Mouse (Mus musculus): ENCODE measurements around the gene Kcnt1. TPM values are rescaled to one million over a fixed set of nuclear protein-coding genes. Genes with fewer than 3 reads are reported as not detected.

Gene Kcnt1
- total RNA-seq, 4 experiments from 2014 or later = 1.8 to 12.1 (median 8.0) TPM

Other genes with a start within 250 kb of the Kcnt1 start
- not detected for gene Ccdc183, start 246.1 kb upstream of the Kcnt1 start, total RNA-seq (2022)
- gene Tmem141, start 241.7 kb upstream of the Kcnt1 start, total RNA-seq (2022) = 10 to 100 TPM; 18.0 to 47.8 (median 27.3) TPM
- 1 to 10 TPM; 4.7 to 7.0 (median 5.5) TPM for gene Fcna, start 235.7 kb upstream of the Kcnt1 start, total RNA-seq (2022)
- not detected for gene Lcn8, start 210.6 kb upstream of the Kcnt1 start, total RNA-seq (2022)
- not detected for gene Lcn5, start 205.8 kb upstream of the Kcnt1 start, total RNA-seq (2022)
- gene Lcn6, start 186.9 kb upstream of the Kcnt1 start, total RNA-seq (2022) = not detected
- not detected for gene Lcn10, start 181.0 kb upstream of the Kcnt1 start, total RNA-seq (2022)
- gene Obp2a, start 163.7 kb upstream of the Kcnt1 start, total RNA-seq (2022) = 10 to 100 TPM in 1 of 4 experiments, 1 to 10 TPM in 1, not detected in 2; 3.1 to 30.1 TPM
- 10 to 100 TPM; 29.9 to 69.4 (median 39.2) TPM for gene Bmyc, start 157.0 kb upstream of the Kcnt1 start, total RNA-seq (2022)
- not detected for gene Obp2b, start 126.7 kb upstream of the Kcnt1 start, total RNA-seq (2022)
- gene Lcn3, start 98.2 kb upstream of the Kcnt1 start, total RNA-seq (2022) = not detected
- not detected for gene Lcn11, start 86.7 kb upstream of the Kcnt1 start, total RNA-seq (2022)
- gene Gm13539, start 81.5 kb upstream of the Kcnt1 start, total RNA-seq (2022) = not detected
- gene Glt6d1, start 47.9 kb upstream of the Kcnt1 start, total RNA-seq (2022) = not detected
- gene Lcn9, start 40.6 kb upstream of the Kcnt1 start, total RNA-seq (2022) = not detected
- gene Sohlh1, start 16.5 kb upstream of the Kcnt1 start, total RNA-seq (2022) = not detected
- 10 to 100 TPM; 36.7 to 45.2 (median 39.8) TPM for gene Camsap1, start 119.5 kb downstream of the Kcnt1 start, total RNA-seq (2022)
- gene Ubac1, start 158.0 kb downstream of the Kcnt1 start, total RNA-seq (2022) = 10 to 100 TPM; 24.8 to 39.8 (median 29.9) TPM